Mouse (Mus musculus) liver, postnatal 0 days (tissue): ENCODE data around the gene Atp8a1.

ENCODE experiments used
- CTCF ChIP-seq: sonication (generic); IDR thresholded peaks from 2 replicates; pipeline ENCODE4 v1.5.1; 2016; ENCODE audit warnings: antibody characterized with exemption, low read depth
- EP300 ChIP-seq: IDR thresholded peaks from 2 replicates; pipeline ENCODE4 v1.6.1; 2016; ENCODE audit warnings: antibody characterized with exemption, low read depth, mild to moderate bottlenecking

GRCm38 (mm10) chr5:67844070-67844469 is 3.2 kb downstream of the Atp8a1 start:
- TF ChIP-seq EP300 (no peak), CTCF (no peak)
